Mouse (Mus musculus) liver, postnatal 0 days (tissue): ENCODE data around the gene 3110082J24Rik.
"Not testable (repeated sequence)": the region's sequence is repeated elsewhere in the genome, so short reads cannot be mapped to it uniquely, and the experiment has no call there.

ENCODE experiments used
- CTCF ChIP-seq: sonication (generic); IDR thresholded peaks from 2 replicates; pipeline ENCODE4 v1.5.1; 2016; ENCODE audit warnings: antibody characterized with exemption, low read depth
- EP300 ChIP-seq: IDR thresholded peaks from 2 replicates; pipeline ENCODE4 v1.6.1; 2016; ENCODE audit warnings: antibody characterized with exemption, low read depth, mild to moderate bottlenecking

GRCm38 (mm10) chr5:30059607-30060006, 46.3 kb downstream of the 3110082J24Rik start:
- TF ChIP-seq EP300, CTCF: not testable (repeated sequence)
